In genomic region chr16:11983616-11984270, GRCm38 (mm10) we compare ENCODE assay signal across 8 mouse cellular contexts. TPM values are rescaled to one million over a fixed set of nuclear protein-coding genes. Genes with fewer than 3 reads are reported as not detected.
DNase-seq lines count a peak whose midpoint lies in the region; ATAC-seq and TF ChIP-seq lines count a peak whose summit lies in the region.

Shisa9 (plus strand) TSS chr16:11984113.

- no peaks in the 10 kb centered on the region for H3K4me1 ChIP-seq in lung, embryonic 14.5 days (ENCODE audit: insufficient read depth)
- peaks cover 15% of the 10 kb centered on the region for H3K4me1 ChIP-seq in heart, embryonic 12.5 days (replicated peaks)
- H3K4me1 ChIP-seq in small intestine, adult 2 months (ENCODE audit: control insufficient read depth, insufficient read depth, insufficient read length, low read length): no peaks in the 10 kb centered on the region

- H3K27ac ChIP-seq in lung, embryonic 14.5 days (ENCODE audit: low read depth): no peak within 1 kb of the TSS
- H3K27ac ChIP-seq in heart, embryonic 12.5 days (ENCODE audit: poor library complexity, severe bottlenecking): no peak within 1 kb of the TSS
- no peak within 1 kb of the TSS for H3K27ac ChIP-seq in small intestine, adult 2 months (ENCODE audit: insufficient read depth, low read depth, low read length)

- TF ChIP-seq CTCF in lung, embryonic 14.5 days (IDR thresholded peaks at IDR 0.05; ENCODE audit: low read depth): 0 out of 2 replicates have a peak, but pooled peaks have one; percentile 3
- TF ChIP-seq CTCF in small intestine, adult 2 months (IDR thresholded peaks at IDR 0.05; ENCODE audit: extremely low read depth, insufficient read length, insufficient replicate concordance, low read depth, low read length): no peak

- TF ChIP-seq POLR2A in small intestine, adult 2 months (IDR thresholded peaks at IDR 0.05; ENCODE audit: low read depth, low read length): no peak

- H3K9ac ChIP-seq in lung, embryonic 14.5 days: peak within 1 kb of the TSS; percentile 46
- peak within 1 kb of the TSS; percentile 66 for H3K9ac ChIP-seq in heart, embryonic 12.5 days

- peak within 1 kb of the TSS; percentile 58 for H3K4me3 ChIP-seq in lung, embryonic 14.5 days (ENCODE audit: low read depth, low read length)
- peak within 1 kb of the TSS; percentile 63 for H3K4me3 ChIP-seq in heart, embryonic 12.5 days
- peak within 1 kb of the TSS; percentile 27 for H3K4me3 ChIP-seq in small intestine, adult 2 months (ENCODE audit: low read depth, low read length)

- H3K36me3 ChIP-seq in lung, embryonic 14.5 days (ENCODE audit: insufficient read depth): no peaks in the 10 kb centered on the region
- no peaks in the 10 kb centered on the region for H3K36me3 ChIP-seq in heart, embryonic 12.5 days
- H3K36me3 ChIP-seq in small intestine, adult 2 months (ENCODE audit: control insufficient read depth, insufficient read depth, low read length): no peaks in the 10 kb centered on the region

- ATAC-seq in lung, embryonic 14.5 days (ENCODE audit: insufficient read depth): peak; percentile 76
- peak; percentile 68 for ATAC-seq in heart, embryonic 12.5 days (ENCODE audit: insufficient number of reproducible peaks, low FRiP score)

- peak; percentile 32 for DNase-seq in lung, embryonic 14.5 days
- no peak for DNase-seq in lung, postnatal 25 days (ENCODE audit: low spot score)
- peak; percentile 65 for DNase-seq in embryo, embryonic 10 days (ENCODE audit: low spot score)
- peak; percentile 49 for DNase-seq in layer of hippocampus, adult 9-11 months
- peak; percentile 1 for DNase-seq in lung, postnatal 14 days
- DNase-seq in cerebellum, adult 9-10 months: no peak

- under 1% methylated on average over 41 of the region's 42 CpGs for WGBS in lung, embryonic 14.5 days
- under 1% methylated on average over 42 of the region's 42 CpGs for WGBS in heart, embryonic 12.5 days
- WGBS in small intestine, adult 2 months: 1% methylated on average over 42 of the region's 42 CpGs

- peaks cover 66% of the 10 kb centered on the region for H3K27me3 ChIP-seq in lung, embryonic 14.5 days (ENCODE audit: insufficient read depth, low read length)
- H3K27me3 ChIP-seq in heart, embryonic 12.5 days (replicated peaks): peaks cover 99% of the 10 kb centered on the region
- peaks cover 28% of the 10 kb centered on the region for H3K27me3 ChIP-seq in small intestine, adult 2 months (ENCODE audit: control insufficient read depth, insufficient read depth, low read length)

- H3K4me2 ChIP-seq in lung, embryonic 14.5 days: peak within 1 kb of the TSS; percentile 96
- peak within 1 kb of the TSS; percentile 99 for H3K4me2 ChIP-seq in heart, embryonic 12.5 days

- no peaks in the 10 kb centered on the region for H3K9me3 ChIP-seq in lung, embryonic 14.5 days (ENCODE audit: low read depth, low read length)
- H3K9me3 ChIP-seq in heart, embryonic 12.5 days (replicated peaks): no peaks in the 10 kb centered on the region

RNA-seq across cellular contexts. Expression of gene Shisa9, which starts in this region (rescaled TPM):
- 4.5 and 5.8 TPM in 2 replicates for polyA plus RNA-seq in lung, embryonic 14.5 days (2014; fragmentation: Nextera tagmentation; extraction: Ambion mirVana)
- polyA plus RNA-seq in heart, embryonic 12.5 days (2016; fragmentation: Nextera tagmentation; extraction: Ambion mirVana): 0.27 and 0.59 TPM in 2 replicates
- polyA plus RNA-seq in small intestine, adult 2 months (2012; rRNA removed): 0.03 and 0.17 TPM in 2 replicates

Comparison
In these comparisons a context has a peak if more than half of its experiments do, and no peak if none do; other contexts are left out.
1. DNase-seq: peak in lung, embryonic 14.5 days (single experiment), embryo, embryonic 10 days (single experiment), layer of hippocampus, adult 9-11 months (single experiment) and lung, postnatal 14 days (single experiment); none in lung, postnatal 25 days (single experiment) and cerebellum, adult 9-10 months (single experiment).
2. Peak in ATAC-seq, H3K4me3 ChIP-seq, H3K9ac ChIP-seq and H3K4me2 ChIP-seq in heart, embryonic 12.5 days; RNA of the gene not detected or under 1 TPM.
3. Peak in every context shown above with its lines, with median percentiles within 50 percentile points of each other: H3K4me3 ChIP-seq.